Mouse (Mus musculus) stomach, postnatal 0 days (tissue): ENCODE data around the gene Tmem128. TPM values are rescaled to one million over a fixed set of nuclear protein-coding genes. Genes with fewer than 3 reads are reported as not detected.

Experiments
- ATAC-seq: fragments of 200-750 bp; cut with Nextera tagmentation; 2 replicates; pipeline ENCODE4 v1.8.0; 2017; ENCODE audit not compliant: low FRiP score, low TSS enrichment
- DNase-seq: peaks from one replicate; pipeline ENCODE4 v3.0.0-alpha.2; 2016; ENCODE audit warnings: low spot score
- H3K27ac ChIP-seq: fragments of 300-500 bp; sonication (generic); replicated peaks from 2 replicates; pipeline ENCODE4 v1.5.1; 2014; ENCODE audit warnings: mild to moderate bottlenecking, control low read depth
- H3K27me3 ChIP-seq: fragments of 300-500 bp; sonication (generic); 2 replicates; pipeline ENCODE4 v1.6.1; 2014; ENCODE audit warnings: low read length; ENCODE audit not compliant: control insufficient read depth, insufficient read depth
- H3K36me3 ChIP-seq: fragments of 300-500 bp; sonication (generic); 2 replicates; pipeline ENCODE4 v1.6.1; 2014; ENCODE audit warnings: low read length, mixed read lengths; ENCODE audit not compliant: control insufficient read depth, insufficient read depth
- H3K4me1 ChIP-seq: fragments of 300-500 bp; sonication (generic); replicated peaks from 2 replicates; pipeline ENCODE4 v1.6.1; 2014; ENCODE audit warnings: antibody characterized with exemption; ENCODE audit not compliant: control insufficient read depth, insufficient read depth
- H3K4me2 ChIP-seq: fragments of 300-500 bp; sonication (generic); replicated peaks from 2 replicates; pipeline ENCODE4 v1.6.1; 2014; ENCODE audit warnings: low read depth, mild to moderate bottlenecking, control low read depth, moderate library complexity
- H3K4me3 ChIP-seq: fragments of 300-500 bp; sonication (generic); 2 replicates; pipeline ENCODE4 v1.5.1; 2014; ENCODE audit warnings: low read depth, low read length, control low read depth
- H3K9ac ChIP-seq: fragments of 300-500 bp; sonication (generic); 2 replicates; pipeline ENCODE4 v1.6.1; 2014; ENCODE audit warnings: mild to moderate bottlenecking, low read length, control low read depth, mixed read lengths
- H3K9me3 ChIP-seq: fragments of 300-500 bp; sonication (generic); 2 replicates; pipeline ENCODE4 v1.6.1; 2016; ENCODE audit warnings: low read length; ENCODE audit not compliant: control insufficient read depth
- CTCF ChIP-seq: IDR thresholded peaks from 2 replicates; pipeline ENCODE4 v1.5.1; 2016; ENCODE audit warnings: antibody characterized with exemption, low read depth, mild to moderate bottlenecking, moderate library complexity
- EP300 ChIP-seq: optimal IDR thresholded peaks from 2 replicates; pipeline ENCODE3; 2016; ENCODE audit warnings: antibody characterized with exemption
- WGBS: fragments of 180-500 bp; shearing (Covaris S2); extraction: QIAGEN DNeasy Blood & Tissue Kit; methylation state at CpG from one replicate; pipeline ENCODE4 v1.1.7; 2014; 5-methylcytosine and 5-hydroxymethylcytosine counted together
- polyA plus RNA-seq: library from polyadenylated mRNA; unstranded; fragments of >200 nt; fragmentation: Nextera tagmentation; extraction: Ambion mirVana; gene quantifications from 2 replicates; pipeline ENCODE4 v1.2.1, GENCODE M21; 2015

Gene Tmem128
- 73.7 and 77.6 TPM in 2 replicates for polyA plus RNA-seq

- Histone ChIP-seq H3K9me3 (no peaks in the 10 kb centered on the region), H3K4me2 (peak within 1 kb of the TSS; percentile 85), H3K36me3 (peaks cover 3% of the 10 kb centered on the region; the same call in 1 of the 2 replicates), H3K9ac (peak within 1 kb of the TSS; percentile 78), H3K27ac (peak within 1 kb of the TSS; percentile 89), H3K27me3 (no peaks in the 10 kb centered on the region), H3K4me3 (peak within 1 kb of the TSS; percentile 71), H3K4me1 (no peaks in the 10 kb centered on the region; the same call in 1 of the 2 replicates)
- under 1% methylated on average over 40 of the region's 40 CpGs for whole genome bisulfite sequencing
- DNase-seq (peak; percentile 71), ATAC-seq (peak; percentile 82)
- no peak for TF ChIP-seq CTCF
- no peak for TF ChIP-seq EP300
Measured at GRCm38 (mm10) chr5:38260107-38260682, at the start of gene Tmem128. Gene Tmem128, plus strand, starts transcription at chr5:38260185.

GRCm38 (mm10) chr5:38211691-38212090, 48.3 kb upstream of the Tmem128 start:
- WGBS, result 91% methylated on average over 8 of the region's 8 CpGs
- Histone ChIP-seq H3K4me2 (no peak overlapping the region), H3K9me3 (no peaks in the 10 kb centered on the region), H3K27me3 (no peaks in the 10 kb centered on the region), H3K27ac (no peak overlapping the region), H3K36me3 (peaks cover 29% of the 10 kb centered on the region), H3K4me3 (no peak overlapping the region), H3K9ac (no peak overlapping the region), H3K4me1 (no peaks in the 10 kb centered on the region)
- no peak for DNase-seq
- TF ChIP-seq EP300 (no peak), CTCF (no peak)
- no peak for ATAC-seq

- no peaks in the 10 kb centered on the region for H3K4me1 ChIP-seq
- H3K36me3 ChIP-seq, result peaks cover 29% of the 10 kb centered on the region
- H3K9ac ChIP-seq, result no peak overlapping the region
- no peak overlapping the region for H3K27ac ChIP-seq
- no peak overlapping the region for H3K4me2 ChIP-seq
- TF ChIP-seq EP300, result no peak
- no peak for TF ChIP-seq CTCF
- WGBS, result 73% methylated on average over 6 of the region's 6 CpGs
- H3K27me3 ChIP-seq, result no peaks in the 10 kb centered on the region
- no peak for ATAC-seq
- no peak for DNase-seq
- H3K9me3 ChIP-seq, result no peaks in the 10 kb centered on the region
- H3K4me3 ChIP-seq, result no peak overlapping the region
Measured at GRCm38 (mm10) chr5:38213009-38213408, 47.0 kb upstream of the Tmem128 start.

DNA sequence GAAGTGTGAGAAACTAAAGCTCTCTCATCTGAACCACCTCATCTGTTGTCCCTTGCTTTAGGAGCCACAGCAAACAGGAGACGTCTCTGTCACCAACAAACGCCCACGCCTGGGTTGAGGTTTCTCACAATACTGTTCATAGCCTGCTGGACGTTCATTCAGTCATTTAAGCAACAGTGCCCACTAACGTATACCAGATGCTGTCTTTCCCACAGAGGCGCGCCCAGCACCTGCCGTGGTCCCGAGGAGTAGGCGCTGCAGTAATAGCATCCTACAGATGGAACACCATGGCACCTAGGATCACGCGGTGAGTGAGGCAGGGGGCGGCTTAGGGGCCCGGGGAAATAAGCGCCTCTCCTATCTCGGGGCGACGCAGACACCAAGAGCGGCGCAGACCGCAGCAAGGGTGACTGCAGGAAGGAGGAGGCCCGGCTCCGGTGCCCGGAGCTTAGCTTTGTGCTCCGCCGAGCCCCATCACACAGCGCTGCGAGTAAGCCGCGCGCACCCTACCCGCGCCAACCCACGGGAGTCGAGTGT, 40.1 kb upstream of the Tmem128 start:
- H3K9ac ChIP-seq, result peak overlapping the region; percentile 87
- peak overlapping the region; percentile 85 for H3K4me3 ChIP-seq
- no peaks in the 10 kb centered on the region for H3K9me3 ChIP-seq
- no peak for DNase-seq
- peaks cover 9% of the 10 kb centered on the region; the same call in 1 of the 2 replicates for H3K36me3 ChIP-seq
- H3K27me3 ChIP-seq, result no peaks in the 10 kb centered on the region
- ATAC-seq, result peak; percentile 82
- H3K4me1 ChIP-seq, result peaks cover 6% of the 10 kb centered on the region; the same call in 1 of the 2 replicates
- TF ChIP-seq EP300 (no peak), CTCF (no peak)
- H3K4me2 ChIP-seq, result peak overlapping the region; percentile 90
- peak overlapping the region; percentile 80 for H3K27ac ChIP-seq
- WGBS, result under 1% methylated on average over 33 of the region's 35 CpGs

GRCm38 (mm10) chr5:38220328-38220912, 39.6 kb upstream of the Tmem128 start, which contains the start of the genes Zbtb49 and Lyar:
Gene Zbtb49, minus strand, starts transcription at chr5:38220457.
Gene Lyar, plus strand, starts transcription at chr5:38220470.
- ATAC-seq (peak; percentile 94), DNase-seq (peak; percentile 95)
- Histone ChIP-seq H3K36me3 (0 out of 2 replicates have a peak, but pooled peaks cover 8% of the 10 kb centered on the region), H3K27ac (peak within 1 kb of the TSS; percentile 80), H3K4me2 (peak within 1 kb of the TSS; percentile 90), H3K4me3 (peak within 1 kb of the TSS; percentile 85), H3K9ac (peak within 1 kb of the TSS; percentile 87), H3K9me3 (no peaks in the 10 kb centered on the region), H3K27me3 (no peaks in the 10 kb centered on the region), H3K4me1 (peaks cover 6% of the 10 kb centered on the region; the same call in 1 of the 2 replicates)
- TF ChIP-seq CTCF (peak; percentile 19; the same call in 1 of the 2 replicates), EP300 (no peak)
- under 1% methylated on average over 53 of the region's 55 CpGs for WGBS
